Mouse (Mus musculus): ENCODE measurements around the gene Unc119b. TPM values are rescaled to one million over a fixed set of nuclear protein-coding genes. Genes with fewer than 3 reads are reported as not detected.

Gene Unc119b
- polyA plus RNA-seq, 1 experiment from 2014 or later: 22.2 TPM

DNA sequence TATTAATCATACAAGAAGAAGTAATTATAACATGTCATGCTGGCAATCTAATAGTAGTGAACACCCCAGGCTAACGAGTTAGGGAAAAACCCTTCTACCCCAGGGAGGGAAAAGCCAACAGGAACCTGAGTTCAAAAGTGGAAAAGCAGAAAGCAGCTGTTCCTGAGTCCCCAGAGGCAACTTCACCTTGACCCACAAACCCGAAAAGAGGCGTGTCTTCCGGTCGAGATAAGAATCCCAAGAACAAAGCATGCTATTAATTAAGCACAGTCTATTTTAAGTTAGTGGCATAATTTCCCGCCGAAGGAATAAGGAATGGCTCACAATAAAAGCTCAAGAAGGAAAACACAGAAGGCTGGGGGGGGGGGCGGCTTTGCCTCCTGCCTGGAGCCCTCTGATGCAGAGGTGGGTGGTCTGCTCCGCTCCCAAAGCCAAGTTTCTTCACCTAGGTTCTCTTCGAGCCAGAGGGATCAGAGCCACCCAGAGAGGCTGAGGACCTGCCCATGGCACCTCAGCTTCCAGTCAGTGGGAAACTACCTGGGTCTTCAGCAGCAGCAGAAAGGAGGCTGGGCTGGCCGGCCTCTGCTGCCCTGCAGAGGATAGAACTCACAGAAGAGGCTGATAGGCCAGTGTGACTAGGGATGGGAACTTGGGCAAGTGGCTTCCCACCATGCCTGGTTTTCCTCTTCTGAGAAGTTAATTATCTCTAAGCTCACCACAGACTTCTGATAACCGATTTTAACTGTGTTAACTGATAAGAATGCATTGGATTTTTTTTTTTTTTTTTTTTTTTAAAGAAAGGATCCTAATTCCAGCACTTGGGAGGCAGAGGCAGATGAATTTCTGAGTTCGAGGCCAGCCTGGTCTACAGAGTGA is 26.5 kb upstream of the Unc119b start:
- Histone ChIP-seq H3K4me2 (ENCODE audit: low read depth, low read length) (no peak overlapping the region; the same call in 1 of the 2 replicates), H3K27ac (ENCODE audit: low read length) (peak overlapping the region; percentile 41), H3K4me1 (ENCODE audit: control insufficient read depth, insufficient read depth, low read length) (peaks cover 15% of the 10 kb centered on the region), H3K27me3 (ENCODE audit: control insufficient read depth, insufficient read depth, low read length) (no peaks in the 10 kb centered on the region), H3K4me3 (replicated peaks; ENCODE audit: low read length) (no peak overlapping the region), H3K9me3 (replicated peaks; ENCODE audit: control insufficient read depth, low read length) (no peaks in the 10 kb centered on the region), H3K36me3 (ENCODE audit: control insufficient read depth, insufficient read depth, low read length) (no peaks in the 10 kb centered on the region), H3K9ac (ENCODE audit: low read length) (peak overlapping the region; percentile 46; the same call in 1 of the 2 replicates)
- ATAC-seq (ENCODE audit: insufficient read depth, low FRiP score): no peak
- 47% methylated on average over 13 of the region's 13 CpGs for WGBS

DNA sequence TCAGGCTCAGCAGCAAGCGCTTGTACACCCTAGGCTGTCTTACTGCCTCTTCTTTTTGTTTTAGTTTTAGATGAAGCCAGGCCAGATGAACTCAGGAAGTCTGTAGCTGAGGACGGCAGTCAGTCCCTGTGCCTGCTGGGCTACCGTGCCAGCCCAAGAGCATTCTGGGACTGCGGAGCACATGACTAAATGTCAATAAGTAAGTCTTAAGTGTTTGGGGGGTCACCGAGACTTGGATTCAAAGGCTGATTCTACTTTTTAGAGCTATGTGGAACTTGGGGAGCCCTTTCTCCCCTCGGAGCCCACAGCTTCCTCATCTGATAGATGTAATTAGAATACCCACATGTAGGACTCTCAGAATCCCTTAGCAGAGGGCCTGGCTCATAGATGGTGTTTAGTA is 25.9 kb upstream of the Unc119b start:
- Histone ChIP-seq H3K27me3 (ENCODE audit: control insufficient read depth, insufficient read depth, low read length) (no peaks in the 10 kb centered on the region), H3K27ac (ENCODE audit: low read length) (peak overlapping the region; percentile 41; the same call in 1 of the 2 replicates), H3K9me3 (replicated peaks; ENCODE audit: control insufficient read depth, low read length) (no peaks in the 10 kb centered on the region), H3K4me2 (ENCODE audit: low read depth, low read length) (no peak overlapping the region), H3K4me1 (ENCODE audit: control insufficient read depth, insufficient read depth, low read length) (peaks cover 16% of the 10 kb centered on the region), H3K4me3 (replicated peaks; ENCODE audit: low read length) (no peak overlapping the region), H3K9ac (ENCODE audit: low read length) (no peak overlapping the region), H3K36me3 (ENCODE audit: control insufficient read depth, insufficient read depth, low read length) (no peaks in the 10 kb centered on the region)
- no peak for ATAC-seq (ENCODE audit: insufficient read depth, low FRiP score)
- WGBS: 70% methylated on average over 6 of the region's 6 CpGs

DNA sequence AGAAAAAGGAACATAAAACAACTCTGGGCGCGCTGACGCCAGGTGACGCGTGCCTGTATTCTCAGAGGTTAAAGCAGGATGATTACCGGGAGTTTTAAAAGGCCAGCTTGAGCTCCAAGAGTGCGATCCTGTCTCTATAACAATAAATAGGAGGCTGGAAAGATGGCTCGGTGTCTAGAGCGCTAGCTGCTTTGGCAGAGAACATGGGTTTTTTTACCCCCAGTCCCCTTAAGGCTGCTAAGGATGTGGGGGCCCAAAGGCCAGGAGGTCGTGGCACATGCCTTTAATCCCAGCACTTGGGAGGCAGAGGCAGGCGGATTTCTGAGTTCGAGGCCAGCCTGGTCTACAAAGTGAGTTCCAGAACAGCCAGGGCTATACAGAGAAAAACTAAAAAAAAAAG is 24.4 kb upstream of the Unc119b start:
- H3K9me3 ChIP-seq (replicated peaks; ENCODE audit: control insufficient read depth, low read length): no peaks in the 10 kb centered on the region
- 35% methylated on average over 12 of the region's 12 CpGs for WGBS
- no peak for ATAC-seq (ENCODE audit: insufficient read depth, low FRiP score)
- peak overlapping the region; percentile 100 for H3K4me3 ChIP-seq (replicated peaks; ENCODE audit: low read length)
- peak overlapping the region; percentile 99 for H3K27ac ChIP-seq (ENCODE audit: low read length)
- peak overlapping the region; percentile 66 for H3K4me2 ChIP-seq (ENCODE audit: low read depth, low read length)
- no peaks in the 10 kb centered on the region for H3K27me3 ChIP-seq (ENCODE audit: control insufficient read depth, insufficient read depth, low read length)
- peak overlapping the region; percentile 93 for H3K9ac ChIP-seq (ENCODE audit: low read length)
- peaks cover 31% of the 10 kb centered on the region for H3K4me1 ChIP-seq (ENCODE audit: control insufficient read depth, insufficient read depth, low read length)
- no peaks in the 10 kb centered on the region for H3K36me3 ChIP-seq (ENCODE audit: control insufficient read depth, insufficient read depth, low read length)

DNA sequence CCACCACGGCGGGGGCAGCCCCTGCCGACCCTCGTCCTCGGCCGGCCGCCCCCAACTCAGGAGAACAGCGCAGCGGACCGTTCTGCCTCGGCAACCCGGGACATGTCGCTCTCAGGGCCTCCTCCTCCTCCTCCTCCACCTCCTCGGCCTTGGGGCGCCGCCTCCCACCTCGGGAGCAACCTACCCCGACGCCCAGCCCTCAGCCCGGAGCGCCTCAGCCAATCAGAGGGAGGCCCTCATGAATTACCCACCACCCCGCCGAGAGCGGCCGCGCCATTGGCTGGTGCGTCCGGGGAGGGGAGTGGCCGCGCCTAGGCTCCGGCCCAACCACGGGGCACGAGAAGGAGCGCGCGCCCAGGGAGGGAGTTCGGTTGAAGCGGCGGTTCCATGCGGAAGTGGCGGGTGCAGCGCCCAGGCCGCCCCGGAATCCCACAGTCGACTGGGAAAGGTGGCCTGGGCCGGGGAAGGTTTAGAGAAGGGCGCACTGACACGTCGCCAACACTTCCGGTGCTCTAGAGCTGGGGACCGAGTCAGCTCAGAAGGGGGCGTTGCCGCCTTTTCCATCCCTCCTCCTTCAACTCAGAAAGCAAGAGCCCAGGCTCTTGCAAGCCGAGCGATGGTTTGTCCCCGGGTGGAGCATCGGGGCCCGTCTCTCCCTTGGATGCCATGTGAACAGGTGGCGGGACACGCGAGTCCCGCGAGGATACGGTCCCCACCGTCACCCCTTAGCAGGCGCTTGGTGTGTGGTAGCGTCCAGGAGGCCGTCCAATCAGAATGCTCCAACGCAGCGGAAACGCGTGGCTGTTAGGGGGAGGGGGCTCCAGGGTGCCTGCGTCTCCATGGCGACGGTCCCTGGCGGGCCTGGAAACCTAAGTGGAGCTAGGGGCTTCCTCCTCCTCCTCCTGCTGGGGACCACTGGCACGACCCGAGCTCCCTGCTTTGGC is 23.5 kb upstream of the Unc119b start, which contains the start of gene Mlec:
TSS of gene Mlec (minus strand) at position 140 of the 944 bp plus-strand sequence.
- no peaks in the 10 kb centered on the region for H3K36me3 ChIP-seq (ENCODE audit: control insufficient read depth, insufficient read depth, low read length)
- WGBS: under 1% methylated on average over 76 of the region's 78 CpGs
- peak within 1 kb of the TSS; percentile 100 for H3K4me3 ChIP-seq (replicated peaks; ENCODE audit: low read length)
- peak within 1 kb of the TSS; percentile 99 for H3K27ac ChIP-seq (ENCODE audit: low read length)
- peak within 1 kb of the TSS; percentile 72 for H3K4me2 ChIP-seq (ENCODE audit: low read depth, low read length)
- no peaks in the 10 kb centered on the region for H3K27me3 ChIP-seq (ENCODE audit: control insufficient read depth, insufficient read depth, low read length)
- peak within 1 kb of the TSS; percentile 99 for H3K9ac ChIP-seq (ENCODE audit: low read length)
- peak; percentile 97 for ATAC-seq (ENCODE audit: insufficient read depth, low FRiP score)
- H3K9me3 ChIP-seq (replicated peaks; ENCODE audit: control insufficient read depth, low read length): no peaks in the 10 kb centered on the region
- peaks cover 39% of the 10 kb centered on the region for H3K4me1 ChIP-seq (ENCODE audit: control insufficient read depth, insufficient read depth, low read length)

DNA sequence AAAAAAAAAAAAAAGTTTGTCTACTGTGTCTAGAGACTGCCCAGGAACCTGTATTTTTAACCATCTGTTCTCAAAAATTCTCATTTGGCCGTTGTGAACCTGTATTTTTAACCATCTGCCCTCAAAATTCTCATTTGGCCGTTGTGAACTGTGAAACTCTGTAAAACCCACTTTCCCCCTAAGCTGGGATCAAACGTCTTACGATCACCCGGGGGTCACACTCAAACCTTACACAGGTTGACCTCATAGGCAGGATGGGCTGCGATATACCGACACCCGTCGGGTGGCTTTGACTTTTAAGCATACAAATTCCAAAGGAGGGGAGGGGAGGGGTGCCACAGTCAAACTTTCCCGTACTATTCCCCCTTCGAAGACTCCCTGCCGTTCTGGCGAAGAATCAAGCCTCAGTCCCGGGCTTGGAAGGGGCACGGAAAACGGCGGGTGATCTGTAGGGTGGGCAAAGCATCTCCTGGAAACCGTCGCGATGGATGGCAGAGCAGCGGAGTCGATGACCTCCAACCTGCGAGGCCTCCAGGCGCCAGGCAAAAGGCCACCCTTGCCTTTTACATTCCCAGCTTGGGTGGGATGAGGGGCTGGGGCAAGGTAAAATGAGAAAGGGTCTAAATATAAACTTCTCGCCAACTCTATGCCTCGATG is 22.3 kb upstream of the Unc119b start:
- H3K4me3 ChIP-seq (replicated peaks; ENCODE audit: low read length): peak overlapping the region; percentile 100
- peak overlapping the region; percentile 72 for H3K4me2 ChIP-seq (ENCODE audit: low read depth, low read length)
- no peak for ATAC-seq (ENCODE audit: insufficient read depth, low FRiP score)
- no peaks in the 10 kb centered on the region for H3K36me3 ChIP-seq (ENCODE audit: control insufficient read depth, insufficient read depth, low read length)
- peak overlapping the region; percentile 99 for H3K9ac ChIP-seq (ENCODE audit: low read length)
- WGBS: under 1% methylated on average over 26 of the region's 26 CpGs
- H3K27me3 ChIP-seq (ENCODE audit: control insufficient read depth, insufficient read depth, low read length): no peaks in the 10 kb centered on the region
- H3K27ac ChIP-seq (ENCODE audit: low read length): peak overlapping the region; percentile 94
- peaks cover 47% of the 10 kb centered on the region for H3K4me1 ChIP-seq (ENCODE audit: control insufficient read depth, insufficient read depth, low read length)
- no peaks in the 10 kb centered on the region for H3K9me3 ChIP-seq (replicated peaks; ENCODE audit: control insufficient read depth, low read length)

DNA sequence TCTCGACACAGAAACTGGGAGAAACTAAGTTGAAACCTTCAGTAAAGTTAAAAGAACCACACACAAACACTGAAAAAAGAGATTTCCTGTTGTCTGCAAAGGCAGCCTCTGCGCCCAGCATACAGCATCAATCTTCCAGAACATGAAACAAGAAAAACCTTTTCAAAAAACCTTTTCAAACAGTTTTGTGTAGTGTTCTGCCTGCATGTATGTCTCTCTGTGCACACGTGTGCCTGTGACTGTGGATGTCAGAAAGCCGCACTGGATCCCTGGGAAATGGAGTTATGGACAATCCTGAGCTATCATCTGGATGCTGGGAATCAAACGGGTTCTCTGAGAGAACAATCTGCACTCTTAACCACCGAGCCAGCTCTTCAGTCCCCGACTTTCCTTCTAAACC is 21.6 kb upstream of the Unc119b start:
- Histone ChIP-seq H3K36me3 (ENCODE audit: control insufficient read depth, insufficient read depth, low read length) (no peaks in the 10 kb centered on the region), H3K4me2 (ENCODE audit: low read depth, low read length) (peak overlapping the region; percentile 72), H3K4me1 (ENCODE audit: control insufficient read depth, insufficient read depth, low read length) (peaks cover 47% of the 10 kb centered on the region), H3K27ac (ENCODE audit: low read length) (peak overlapping the region; percentile 94), H3K4me3 (replicated peaks; ENCODE audit: low read length) (peak overlapping the region; percentile 100), H3K9me3 (replicated peaks; ENCODE audit: control insufficient read depth, low read length) (no peaks in the 10 kb centered on the region), H3K9ac (ENCODE audit: low read length) (peak overlapping the region; percentile 99), H3K27me3 (ENCODE audit: control insufficient read depth, insufficient read depth, low read length) (no peaks in the 10 kb centered on the region)
- ATAC-seq (ENCODE audit: insufficient read depth, low FRiP score): no peak
- WGBS: 34% methylated on average over 7 of the region's 7 CpGs

DNA sequence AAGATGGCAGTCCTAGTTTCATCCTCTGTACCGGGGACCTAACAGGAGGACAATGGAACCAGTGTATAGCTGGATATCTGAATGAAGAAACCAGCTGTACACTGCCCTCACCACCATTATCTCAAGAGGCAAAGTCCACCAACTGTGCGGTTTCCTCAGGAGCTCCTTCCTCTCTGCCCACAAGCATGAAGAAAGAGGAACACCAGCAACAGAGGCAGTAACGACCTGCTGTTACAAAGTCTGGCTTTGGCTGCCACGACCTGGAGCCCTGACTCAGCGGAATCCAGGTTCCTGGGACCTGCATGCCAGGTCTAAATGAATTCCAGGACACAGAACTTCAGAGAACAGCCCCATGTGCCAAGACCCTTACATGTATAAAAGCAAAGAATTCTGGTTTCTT is 21.1 kb upstream of the Unc119b start:
- peaks cover under 1% of the 10 kb centered on the region; the same call in 1 of the 2 replicates for H3K36me3 ChIP-seq (ENCODE audit: control insufficient read depth, insufficient read depth, low read length)
- H3K4me2 ChIP-seq (ENCODE audit: low read depth, low read length): peak overlapping the region; percentile 72
- no peaks in the 10 kb centered on the region for H3K27me3 ChIP-seq (ENCODE audit: control insufficient read depth, insufficient read depth, low read length)
- peak overlapping the region; percentile 99 for H3K9ac ChIP-seq (ENCODE audit: low read length)
- H3K27ac ChIP-seq (ENCODE audit: low read length): peak overlapping the region; percentile 94
- ATAC-seq (ENCODE audit: insufficient read depth, low FRiP score): no peak
- H3K4me3 ChIP-seq (replicated peaks; ENCODE audit: low read length): peak overlapping the region; percentile 100
- no peaks in the 10 kb centered on the region for H3K9me3 ChIP-seq (replicated peaks; ENCODE audit: control insufficient read depth, low read length)
- H3K4me1 ChIP-seq (ENCODE audit: control insufficient read depth, insufficient read depth, low read length): peaks cover 47% of the 10 kb centered on the region
- WGBS: 27% methylated on average over 5 of the region's 5 CpGs

DNA sequence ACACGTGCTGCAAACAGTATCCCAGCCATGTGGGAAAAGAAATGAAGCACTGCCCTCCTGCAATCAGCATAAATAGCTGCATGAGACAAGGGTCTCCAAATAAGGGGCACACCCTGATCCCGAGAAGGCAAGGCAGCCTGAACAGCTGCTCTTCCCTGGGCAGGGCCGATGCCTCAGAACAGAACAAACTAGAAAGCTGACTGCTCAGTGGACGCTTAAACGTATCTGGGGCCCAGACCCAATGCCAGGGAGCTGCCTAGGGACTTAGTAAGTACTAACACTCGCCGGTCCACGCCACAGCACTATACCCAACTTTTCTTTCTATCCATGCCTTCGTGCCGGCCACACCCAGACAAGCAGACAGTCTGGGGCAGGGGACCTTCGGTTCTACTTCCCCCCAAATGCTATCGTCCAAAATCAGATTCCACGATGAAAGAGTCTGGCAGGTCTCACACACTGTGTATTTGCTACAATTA is 20.4 kb upstream of the Unc119b start:
- peak overlapping the region; percentile 94 for H3K27ac ChIP-seq (ENCODE audit: low read length)
- H3K36me3 ChIP-seq (ENCODE audit: control insufficient read depth, insufficient read depth, low read length): peaks cover 7% of the 10 kb centered on the region
- peaks cover 47% of the 10 kb centered on the region for H3K4me1 ChIP-seq (ENCODE audit: control insufficient read depth, insufficient read depth, low read length)
- ATAC-seq (ENCODE audit: insufficient read depth, low FRiP score): no peak
- WGBS: 45% methylated on average over 13 of the region's 13 CpGs
- H3K9ac ChIP-seq (ENCODE audit: low read length): peak overlapping the region; percentile 99
- H3K9me3 ChIP-seq (replicated peaks; ENCODE audit: control insufficient read depth, low read length): no peaks in the 10 kb centered on the region
- H3K4me2 ChIP-seq (ENCODE audit: low read depth, low read length): peak overlapping the region; percentile 72
- H3K4me3 ChIP-seq (replicated peaks; ENCODE audit: low read length): peak overlapping the region; percentile 100
- no peaks in the 10 kb centered on the region for H3K27me3 ChIP-seq (ENCODE audit: control insufficient read depth, insufficient read depth, low read length)

All from stomach, embryonic 16.5 days (tissue).